Mouse (Mus musculus) megakaryocyte, adult 5-6 weeks (primary cell): ENCODE measurements around the gene Trp53bp1. TPM values are rescaled to one million over a fixed set of nuclear protein-coding genes. Genes with fewer than 3 reads are reported as not detected.

Experiments
- ATAC-seq: 2 replicates; pipeline ENCODE4 v1.8.0; 2016; ENCODE audit warnings: mild to moderate bottlenecking, inconsistent platforms; ENCODE audit not compliant: poor library complexity, severe bottlenecking
- total RNA-seq, 2 experiments: library from RNA; stranded (forward) in 1 of 2; stranded (reverse) in 1 of 2; fragments of 153-499, 151-499 nt in 1 of 2; fragments of 221-1000, 200-1000 nt in 1 of 2; gene quantifications; 2 replicates each; pipeline versions ENCODE4 v1.2.3 to v1.2.4; 2015 to 2017

The Trp53bp1 gene
- total RNA-seq (2015) = 8.3 and 10.3 TPM in 2 replicates
- total RNA-seq (2017) = 4.6 and 7.9 TPM in 2 replicates

DNA sequence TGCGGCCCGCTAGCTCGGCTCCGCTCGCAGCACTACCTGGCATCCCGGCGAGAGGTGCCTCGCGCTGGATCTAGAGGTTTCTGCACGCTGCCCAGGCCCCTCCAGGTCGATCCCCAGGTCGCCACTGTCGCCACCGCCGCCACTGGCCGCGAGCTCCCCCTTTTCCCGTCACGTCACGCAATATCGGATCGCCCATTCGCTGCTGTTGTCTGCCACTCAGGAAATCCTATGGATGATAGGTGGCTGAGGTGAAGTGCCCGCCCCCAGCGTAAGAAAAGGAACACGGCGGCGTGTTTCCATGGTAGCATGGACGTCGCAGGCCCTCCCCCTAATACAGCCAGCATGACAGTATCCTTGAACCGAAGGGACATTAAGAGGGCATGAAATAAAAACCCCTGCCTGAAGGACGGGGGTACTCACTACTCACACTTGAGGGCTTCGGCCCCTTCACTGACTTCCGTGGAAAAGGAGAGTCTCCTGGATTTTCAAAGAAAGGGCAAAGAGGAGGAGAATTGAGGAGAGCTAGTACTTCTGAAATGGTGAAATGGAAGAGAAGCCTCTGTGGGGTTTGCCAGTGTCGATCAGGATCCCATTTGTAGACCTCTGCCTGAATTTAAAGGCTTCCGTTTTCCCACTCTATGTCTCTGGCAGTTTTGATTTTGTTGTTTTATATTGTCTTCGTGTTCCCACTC is at the start of gene Trp53bp1:
TSS of gene Trp53bp1 (minus strand) at position 172 of the 692 bp plus-strand sequence.
- ATAC-seq = peak; percentile 100

DNA sequence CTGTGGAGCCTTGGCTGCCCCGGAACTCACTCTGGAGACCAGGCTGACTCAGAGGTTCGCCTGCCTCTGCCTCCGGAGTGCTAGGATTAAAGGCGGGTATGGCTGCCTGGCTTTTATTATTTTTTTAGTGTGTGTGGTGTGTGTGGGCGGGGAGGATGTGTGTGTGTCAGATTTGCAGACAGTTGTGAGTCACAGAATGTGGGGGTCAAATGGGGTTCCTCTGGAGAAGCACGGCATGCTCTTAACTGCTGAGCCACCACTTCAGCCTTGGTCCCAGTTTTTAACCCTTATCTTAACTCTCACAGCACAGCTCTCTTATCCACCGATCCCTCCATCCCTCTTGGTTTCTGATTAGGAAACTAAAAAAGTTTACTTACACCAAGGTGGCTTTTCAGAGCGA is 45.1 kb upstream of the Trp53bp1 start:
- no peak for ATAC-seq

DNA sequence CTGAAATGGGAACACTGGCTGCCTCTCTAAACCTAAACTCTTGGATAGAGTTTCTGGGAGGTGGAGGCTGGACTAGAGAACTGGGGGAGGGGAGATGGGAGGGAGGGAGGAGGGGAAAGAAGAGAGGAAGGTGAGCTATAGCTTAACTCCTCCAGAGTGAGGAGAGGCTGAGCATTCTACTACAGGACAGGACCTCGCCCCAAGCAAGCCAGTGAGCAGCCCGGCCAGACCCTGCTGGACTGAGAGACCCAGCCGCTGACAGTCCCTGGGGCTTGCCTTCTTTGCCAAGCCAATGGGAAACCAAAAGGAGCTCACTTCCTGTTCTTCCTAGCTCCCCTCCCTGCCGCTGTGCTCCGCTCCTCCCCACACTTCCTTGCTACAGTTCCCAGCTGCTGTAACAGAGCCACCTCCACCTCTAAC is 37.8 kb upstream of the Trp53bp1 start:
- ATAC-seq = peak; percentile 83

DNA sequence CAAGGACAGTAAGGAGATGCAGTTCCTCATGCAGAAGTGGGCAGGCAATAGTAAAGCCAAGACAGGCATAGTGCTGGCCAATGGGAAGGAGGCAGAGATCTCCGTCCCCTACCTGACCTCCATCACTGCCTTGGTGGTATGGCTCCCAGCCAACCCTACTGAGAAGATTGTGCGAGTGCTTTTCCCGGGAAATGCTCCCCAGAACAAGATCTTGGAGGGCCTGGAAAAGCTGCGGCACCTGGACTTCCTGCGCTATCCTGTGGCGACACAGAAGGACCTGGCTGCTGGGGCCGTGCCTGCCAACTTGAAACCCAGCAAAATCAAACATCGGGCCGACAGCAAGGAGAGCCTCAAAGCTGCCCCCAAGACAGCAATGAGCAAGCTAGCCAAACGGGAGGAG is 28.8 kb upstream of the Trp53bp1 start:
- ATAC-seq = no peak

DNA sequence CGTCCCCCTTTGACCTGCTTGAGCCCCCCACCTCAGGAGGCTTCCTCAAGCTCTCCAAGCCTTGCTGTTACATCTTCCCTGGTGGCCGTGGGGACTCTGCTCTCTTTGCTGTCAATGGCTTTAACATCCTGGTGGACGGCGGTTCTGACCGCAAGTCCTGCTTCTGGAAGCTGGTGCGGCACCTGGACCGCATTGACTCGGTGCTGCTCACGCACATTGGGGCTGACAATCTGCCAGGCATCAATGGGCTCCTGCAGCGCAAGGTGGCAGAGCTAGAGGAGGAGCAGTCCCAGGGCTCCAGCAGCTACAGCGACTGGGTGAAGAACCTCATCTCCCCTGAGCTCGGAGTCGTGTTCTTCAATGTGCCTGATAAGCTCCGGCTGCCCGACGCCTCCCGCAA is 28.3 kb upstream of the Trp53bp1 start:
- ATAC-seq = no peak

DNA sequence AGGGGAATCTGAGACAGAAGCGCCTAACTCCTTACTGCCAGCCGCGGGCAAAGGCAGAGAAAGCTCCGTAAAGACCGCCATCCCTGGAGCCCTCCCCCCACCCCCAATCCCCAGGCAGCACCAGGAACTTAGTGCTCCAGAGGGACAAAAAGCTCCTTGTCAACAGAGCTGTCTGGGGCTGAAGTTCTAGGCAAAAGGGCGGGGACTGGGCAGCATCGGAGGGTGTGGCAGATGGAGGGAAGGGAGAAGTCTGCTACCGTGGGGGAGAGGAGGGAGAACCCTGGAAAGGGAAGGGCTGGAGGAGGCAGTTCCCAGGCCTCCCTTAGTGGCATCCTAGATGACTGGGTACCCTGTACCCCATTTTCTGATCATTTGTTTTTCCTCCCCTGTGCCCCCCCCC is 26.9 kb upstream of the Trp53bp1 start:
- ATAC-seq = no peak

DNA sequence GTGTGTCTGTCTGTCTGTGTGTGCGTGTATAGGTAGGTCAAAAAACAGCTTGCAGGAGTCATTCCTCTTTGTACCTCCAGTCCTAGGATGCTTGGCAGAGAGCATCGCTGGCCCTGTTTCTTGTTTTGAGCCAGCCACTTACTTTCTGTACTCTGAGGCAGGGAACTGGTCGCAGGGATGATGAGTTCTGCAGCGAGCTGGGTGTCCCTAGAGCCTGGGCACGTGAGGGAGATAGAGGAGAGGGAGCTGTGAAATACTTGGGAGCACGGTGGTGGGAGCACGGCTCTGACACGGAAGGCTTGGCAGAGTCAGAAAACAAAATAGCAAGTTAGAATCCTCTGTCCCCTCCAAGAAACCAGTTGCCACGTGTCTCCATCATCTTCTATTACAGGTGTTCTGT is 26.5 kb upstream of the Trp53bp1 start:
- no peak for ATAC-seq

DNA sequence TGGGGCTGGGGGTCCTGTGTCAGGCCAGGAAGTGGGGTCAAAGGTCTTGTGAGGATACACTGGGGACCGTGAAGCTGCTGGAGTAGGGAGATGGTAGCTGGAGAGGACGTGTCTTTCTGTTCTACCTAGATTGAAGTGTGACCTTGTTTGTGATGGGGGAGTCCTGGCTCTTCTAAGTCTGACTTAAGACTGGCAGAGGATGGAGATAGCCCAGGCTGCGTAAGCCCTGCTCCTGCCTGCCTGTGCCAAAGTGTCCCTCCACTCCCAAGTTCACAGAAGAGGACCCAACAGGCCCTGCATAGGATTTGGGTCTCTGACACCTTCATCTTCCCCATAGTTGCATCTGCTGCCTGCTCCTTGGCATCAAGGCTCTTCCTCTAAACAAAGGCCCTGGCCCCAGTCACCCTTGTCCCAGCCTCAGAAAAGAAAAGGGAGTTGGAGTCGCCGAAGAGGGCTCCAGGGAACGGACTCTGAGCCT is 25.6 kb upstream of the Trp53bp1 start:
- ATAC-seq = no peak

DNA sequence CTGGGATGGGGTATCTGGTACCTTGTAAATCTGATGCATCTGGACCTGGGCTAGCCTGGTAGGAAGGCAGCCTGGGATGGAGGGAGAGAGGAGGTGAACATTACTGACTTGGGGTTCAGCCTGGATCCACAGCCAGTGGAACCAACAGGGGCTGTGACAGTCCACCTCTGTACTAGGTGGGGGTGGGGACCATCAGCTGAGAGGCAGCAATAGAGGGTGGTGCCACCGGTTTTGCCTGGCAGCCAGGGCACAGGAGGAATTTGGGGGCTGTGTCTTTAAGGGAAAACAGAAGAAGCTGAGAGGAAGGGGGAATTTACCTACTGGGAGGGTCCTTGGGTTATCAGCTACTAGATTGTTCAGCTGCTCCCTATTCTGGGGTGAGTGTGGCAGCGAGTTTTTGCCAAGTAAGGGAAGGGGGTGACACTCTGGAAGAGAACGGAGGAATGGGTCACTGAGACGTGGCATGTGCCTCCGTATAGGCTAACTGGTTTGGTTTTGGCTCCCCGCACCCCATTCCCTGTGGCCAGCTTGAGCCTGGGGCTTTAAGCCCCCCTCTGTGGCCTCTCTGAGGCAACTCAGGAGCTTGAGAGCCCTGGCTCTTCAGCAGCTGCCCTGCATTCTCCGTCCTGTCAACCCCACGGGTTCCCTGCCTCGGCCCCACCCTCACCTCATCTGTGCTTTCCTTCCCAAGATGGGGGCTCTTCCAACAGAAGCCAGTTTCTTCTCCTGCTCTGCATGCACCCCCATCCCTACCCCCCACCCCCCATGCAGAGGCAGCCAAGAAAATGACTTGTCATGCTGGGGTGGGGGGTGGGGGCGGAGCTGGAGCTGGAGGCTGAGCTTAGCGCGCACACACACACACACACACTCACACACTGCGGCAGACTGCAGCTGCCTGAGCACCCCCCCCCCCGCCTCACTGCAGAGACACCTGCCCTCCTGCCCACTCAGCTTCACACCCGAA is 24.7 kb upstream of the Trp53bp1 start:
- ATAC-seq = no peak

DNA sequence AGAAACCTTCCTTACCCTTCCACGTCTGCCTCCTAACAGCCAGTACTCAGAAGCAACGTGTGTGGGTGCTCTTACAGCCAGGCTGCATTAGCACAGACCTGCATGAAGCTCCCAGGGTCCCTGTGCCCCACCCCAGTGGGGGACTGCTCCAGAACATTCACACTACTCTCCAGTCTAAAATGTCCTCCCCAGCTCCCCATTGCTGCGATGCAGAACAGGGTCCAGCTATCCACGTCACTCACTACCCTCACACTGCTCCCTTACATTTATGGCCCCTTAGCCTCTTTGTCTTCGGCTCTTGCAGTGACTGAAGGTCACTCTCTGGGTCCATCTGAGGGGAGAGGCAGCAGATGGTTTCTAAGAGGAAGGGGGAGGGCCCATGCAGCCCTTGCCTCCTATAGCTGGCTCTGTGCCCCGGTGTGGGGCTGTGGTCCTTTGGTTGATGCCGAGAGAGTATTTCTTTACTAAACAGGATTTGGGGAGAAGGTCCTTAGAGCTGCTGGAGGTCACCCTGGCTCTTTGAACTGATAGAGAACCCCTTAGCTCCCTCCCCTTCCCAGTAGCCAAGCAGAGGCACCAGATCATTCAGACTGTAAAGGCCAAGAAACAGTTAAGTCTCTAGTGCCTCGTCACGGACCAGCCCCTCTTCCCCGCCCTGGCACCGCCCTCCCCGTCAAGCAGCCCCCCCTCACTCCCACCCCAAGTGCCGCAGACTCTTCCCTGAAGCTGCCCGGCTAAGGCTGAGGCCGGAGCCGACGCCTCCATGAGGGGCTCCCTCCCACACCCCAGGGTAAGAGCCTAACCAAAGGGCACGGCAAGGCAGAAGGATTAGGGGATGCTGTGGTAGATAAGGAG is 23.8 kb upstream of the Trp53bp1 start:
- ATAC-seq = no peak

DNA sequence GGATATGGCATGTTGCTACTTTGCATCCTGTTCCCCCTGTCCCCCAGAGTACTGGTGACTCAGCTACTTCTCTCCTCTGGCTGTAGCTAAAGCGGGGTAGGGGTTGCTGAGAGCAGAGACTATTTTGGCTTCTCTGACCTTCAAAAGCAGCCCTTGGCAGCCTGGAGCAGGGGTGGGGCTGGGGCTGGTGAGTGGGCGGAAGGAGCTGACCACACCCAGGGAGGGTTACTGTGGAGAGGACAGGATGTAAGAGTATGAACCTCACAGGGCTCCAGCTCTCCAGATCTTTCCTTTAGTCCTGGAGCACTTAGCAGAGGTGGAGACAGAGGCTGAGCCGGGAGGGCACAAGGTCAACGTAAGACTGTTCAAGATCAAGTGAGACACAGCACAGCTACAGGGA is 23.0 kb upstream of the Trp53bp1 start:
- ATAC-seq = peak; percentile 30; the same call in 1 of the 2 replicates

DNA sequence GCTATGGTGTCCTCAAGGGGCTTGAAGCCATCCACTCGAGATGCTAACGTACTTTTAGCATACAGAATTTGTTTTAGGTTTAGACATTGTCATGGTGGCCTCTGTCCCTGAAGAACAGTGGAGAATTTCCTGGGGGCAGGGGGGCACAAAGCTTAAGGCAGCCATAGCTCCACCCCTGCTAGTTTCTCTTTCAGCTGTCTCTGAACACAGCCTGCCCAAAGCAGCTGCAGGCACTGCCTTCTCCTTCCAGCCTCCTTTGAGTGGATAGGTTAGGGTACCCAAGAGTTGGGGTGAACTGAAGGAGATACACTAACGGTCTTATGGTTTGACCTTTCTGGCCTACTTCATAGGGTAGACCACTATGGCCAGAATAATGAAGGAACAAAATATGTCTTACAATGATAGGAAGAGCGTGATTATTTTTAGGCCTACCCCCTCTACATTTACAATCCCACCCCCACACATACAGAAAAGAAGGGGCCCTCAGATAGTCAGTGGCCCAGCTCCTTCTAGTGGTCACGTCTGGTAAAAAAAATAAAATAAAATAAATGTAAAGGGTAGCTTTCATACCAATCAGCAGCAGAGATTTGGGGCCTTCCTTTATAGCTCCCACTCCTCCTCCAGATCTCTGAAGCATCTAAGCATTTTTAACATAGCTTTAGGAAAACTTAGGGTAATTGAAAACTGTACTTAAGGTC is 21.3 kb upstream of the Trp53bp1 start:
- no peak for ATAC-seq

DNA sequence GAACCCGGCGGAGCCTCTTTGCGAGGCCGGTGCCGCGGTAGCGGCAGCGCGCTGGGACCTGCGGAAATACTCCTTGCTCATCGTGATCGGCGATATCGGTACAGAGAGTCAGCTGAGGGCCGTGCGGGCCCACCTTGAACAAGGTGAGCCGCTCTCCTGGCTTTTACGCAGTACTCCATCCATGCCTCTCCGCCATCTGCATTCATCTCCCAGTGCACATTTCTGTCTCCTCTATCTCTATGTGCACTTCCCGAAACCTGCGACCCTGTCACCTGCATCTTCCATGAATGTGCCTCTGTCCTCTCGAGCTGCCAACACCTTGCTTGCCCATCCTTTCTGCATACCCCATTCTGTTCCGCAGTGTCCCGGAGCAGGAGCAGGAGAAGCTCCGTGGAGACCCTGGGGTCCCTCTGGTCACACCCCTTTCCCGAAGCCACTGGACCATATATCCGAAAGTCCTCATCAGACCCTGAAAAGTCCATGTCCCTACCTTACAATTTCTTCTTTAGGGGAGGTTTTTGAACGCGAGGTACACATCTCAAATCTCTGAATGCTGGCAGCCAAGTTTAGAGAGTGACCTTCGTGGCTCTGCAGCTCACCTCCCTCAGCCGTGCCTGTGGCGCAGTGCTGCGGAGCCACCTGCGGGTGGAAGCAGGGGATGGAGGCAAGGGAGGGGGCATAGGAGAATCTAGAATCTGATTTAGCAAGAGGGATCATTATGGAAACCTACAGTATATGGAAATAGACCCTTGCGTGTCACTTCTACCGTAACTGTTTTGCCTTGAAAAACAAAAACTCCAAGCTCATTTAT is 18.7 kb upstream of the Trp53bp1 start:
- ATAC-seq = no peak

DNA sequence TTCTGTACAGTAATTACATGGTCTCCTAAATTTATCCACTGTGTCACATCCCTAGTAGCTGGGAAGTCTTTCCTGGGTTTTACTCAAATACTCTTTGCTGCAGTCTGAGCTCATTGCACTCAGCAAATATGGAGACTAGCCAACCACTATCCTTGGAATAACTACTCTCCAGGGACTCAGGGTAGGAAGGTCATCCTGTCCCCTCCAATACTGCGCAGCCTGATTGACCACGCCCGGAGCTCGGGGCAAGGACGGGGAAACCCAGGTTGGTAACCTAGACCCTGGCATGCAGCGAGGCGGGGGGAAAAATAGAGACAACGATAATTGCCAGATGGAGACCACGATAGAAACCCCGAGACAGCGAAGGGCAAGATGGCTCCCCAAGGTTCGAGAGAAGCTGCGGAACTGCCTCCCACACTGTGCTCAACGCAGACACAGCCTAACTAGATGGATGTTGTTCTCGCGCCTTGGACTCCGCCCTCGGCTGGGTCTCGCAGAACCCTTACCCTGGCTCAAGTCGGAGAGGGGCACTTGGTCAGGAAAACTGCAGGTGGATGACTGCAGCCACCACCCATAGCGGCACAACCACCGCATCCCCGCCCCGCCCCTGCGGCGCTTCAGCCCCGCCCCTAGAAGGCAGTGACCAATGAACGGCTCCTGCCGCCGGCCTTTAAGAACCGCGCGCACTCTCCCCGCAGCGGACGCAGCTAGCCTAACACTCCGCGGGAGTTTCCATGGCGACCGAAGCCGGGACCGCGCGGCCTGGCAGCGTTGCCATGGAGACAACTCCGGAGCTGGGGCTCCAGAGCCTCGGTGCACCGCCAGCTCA is 17.9 kb upstream of the Trp53bp1 start, which contains the start of gene Map1a:
TSS of gene Map1a (plus strand) at position 700 of the 829 bp plus-strand sequence.
- peak; percentile 94 for ATAC-seq

DNA sequence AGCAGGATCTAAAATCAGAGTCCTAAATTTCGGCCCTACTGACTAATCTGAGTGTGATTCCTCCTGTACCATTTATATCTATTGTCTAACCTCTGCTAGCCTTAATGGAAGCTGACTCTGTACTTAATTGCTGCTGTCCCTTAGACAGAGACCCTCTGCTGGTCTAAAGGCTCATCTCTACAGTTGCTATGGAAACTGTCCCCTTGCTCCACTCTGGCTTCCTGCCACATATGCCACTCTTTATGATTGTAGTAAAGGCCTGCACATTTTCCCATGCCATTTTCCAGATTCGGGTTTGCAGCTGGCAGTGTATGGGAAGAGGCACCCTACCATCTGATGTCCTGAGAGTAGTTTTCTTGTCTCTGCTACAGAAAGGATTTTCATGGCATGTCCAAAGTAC is 16.6 kb upstream of the Trp53bp1 start:
- no peak for ATAC-seq

DNA sequence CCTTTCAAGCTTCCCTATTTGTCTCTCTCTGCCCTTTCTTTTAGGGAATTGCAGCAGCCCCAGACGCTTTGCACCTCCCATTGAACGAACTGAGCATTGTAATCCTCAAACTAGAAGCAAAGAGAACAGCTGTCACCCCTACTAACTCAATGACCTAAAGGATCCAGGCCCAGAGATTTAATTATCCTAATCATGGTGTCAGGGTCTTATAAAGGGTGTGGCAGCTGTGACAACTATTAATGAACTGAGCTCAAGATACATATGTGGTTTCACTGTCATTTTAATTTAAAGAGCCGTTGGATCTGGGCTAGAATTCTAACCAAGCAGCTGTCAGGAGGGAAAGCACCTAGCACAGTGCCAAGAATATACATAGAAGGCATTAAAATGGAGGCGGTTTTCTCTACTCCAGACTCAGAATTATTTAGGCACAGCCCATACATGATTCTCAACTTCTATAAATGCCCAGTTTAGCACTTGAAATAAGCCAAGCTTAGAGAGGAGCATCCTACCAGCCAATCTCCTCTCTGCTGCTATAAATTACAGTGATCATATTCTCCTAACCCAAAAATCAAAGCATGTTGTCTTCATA is 815 bp upstream of the Trp53bp1 start:
- ATAC-seq = no peak

DNA sequence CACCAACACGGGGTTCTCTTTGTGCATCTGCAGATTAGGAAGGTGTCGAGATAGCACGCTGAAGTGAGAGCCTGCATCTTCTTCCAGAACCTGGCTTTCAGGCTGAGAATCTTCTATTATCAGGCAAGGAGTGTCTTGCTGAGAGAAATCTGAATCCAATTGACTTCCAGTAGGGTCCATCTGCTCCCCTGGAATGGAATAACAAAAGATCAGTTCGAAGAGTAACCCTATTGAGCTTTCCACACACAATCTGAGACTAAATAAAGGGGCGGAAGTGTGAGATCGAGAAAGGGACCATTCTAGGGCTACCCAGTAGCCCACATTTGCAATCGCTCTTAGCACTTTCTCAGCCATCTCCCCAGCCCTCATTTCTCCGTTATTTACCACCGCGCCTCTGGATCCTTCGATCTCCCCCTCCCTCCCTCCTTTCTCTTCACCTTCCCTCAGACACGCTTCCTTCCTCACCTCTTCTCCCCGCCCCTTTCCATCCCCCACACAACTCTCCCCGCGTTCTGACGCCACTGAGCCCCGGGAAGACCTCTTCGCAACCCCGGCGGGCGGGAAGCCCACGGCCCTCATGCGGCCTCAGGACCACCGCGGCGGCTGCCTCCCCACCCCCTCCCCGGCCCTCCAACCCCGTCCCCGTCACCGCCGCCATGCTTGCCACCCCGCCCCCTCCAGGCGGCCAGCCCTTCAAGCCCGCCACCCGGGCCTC is 529 bp downstream of the Trp53bp1 start:
- peak; percentile 25 for ATAC-seq
